Mouse (Mus musculus): ENCODE measurements around the gene Jmy. TPM values are rescaled to one million over a fixed set of nuclear protein-coding genes. Genes with fewer than 3 reads are reported as not detected.

Gene Jmy
- polyA plus RNA-seq, 1 experiment from 2014 or later: 2.9 TPM

- peak; percentile 72 for DNase-seq (ENCODE audit: low spot score)
- under 1% methylated on average over 94 of the region's 94 CpGs for WGBS
- Histone ChIP-seq H3K4me3 (peak overlapping the region; percentile 96), H3K27me3 (ENCODE audit: low read depth, poor library complexity, severe bottlenecking) (no peaks in the 10 kb centered on the region), H3K36me3 (peaks cover 14% of the 10 kb centered on the region), H3K4me1 (peaks cover 33% of the 10 kb centered on the region), H3K27ac (replicated peaks) (peak overlapping the region; percentile 95), H3K9me3 (replicated peaks) (no peaks in the 10 kb centered on the region)
Observed at GRCm38 (mm10) chr13:93498211-93499166, 1.1 kb downstream of the Jmy start.

- Histone ChIP-seq H3K4me3 (peak overlapping the region; percentile 96), H3K27me3 (ENCODE audit: low read depth, poor library complexity, severe bottlenecking) (no peaks in the 10 kb centered on the region), H3K27ac (replicated peaks) (no peak overlapping the region), H3K9me3 (replicated peaks) (no peaks in the 10 kb centered on the region), H3K4me1 (peaks cover 33% of the 10 kb centered on the region), H3K36me3 (peaks cover 17% of the 10 kb centered on the region)
- DNase-seq (ENCODE audit: low spot score): no peak
- 22% methylated on average over 1 of the region's 1 CpGs for WGBS
Observed at GRCm38 (mm10) chr13:93496977-93497376, 2.6 kb downstream of the Jmy start.

- Histone ChIP-seq H3K36me3 (peaks cover 33% of the 10 kb centered on the region), H3K27ac (replicated peaks) (no peak overlapping the region), H3K4me1 (no peaks in the 10 kb centered on the region), H3K4me3 (no peak overlapping the region), H3K9me3 (replicated peaks) (no peaks in the 10 kb centered on the region; the same call in 1 of the 2 replicates), H3K27me3 (ENCODE audit: low read depth, poor library complexity, severe bottlenecking) (no peaks in the 10 kb centered on the region)
- 91% methylated on average over 2 of the region's 2 CpGs for WGBS
- no peak for DNase-seq (ENCODE audit: low spot score)
Observed at GRCm38 (mm10) chr13:93488510-93488909, 11.1 kb downstream of the Jmy start.

GRCm38 (mm10) chr13:93487734-93488133, 11.9 kb downstream of the Jmy start:
- Histone ChIP-seq H3K27ac (replicated peaks) (no peak overlapping the region), H3K36me3 (peaks cover 36% of the 10 kb centered on the region), H3K4me3 (no peak overlapping the region), H3K4me1 (no peaks in the 10 kb centered on the region), H3K9me3 (replicated peaks) (no peaks in the 10 kb centered on the region; the same call in 1 of the 2 replicates), H3K27me3 (ENCODE audit: low read depth, poor library complexity, severe bottlenecking) (no peaks in the 10 kb centered on the region)
- DNase-seq (ENCODE audit: low spot score): no peak
- WGBS: 98% methylated on average over 8 of the region's 8 CpGs

GRCm38 (mm10) chr13:93484276-93484675, 15.3 kb downstream of the Jmy start:
- Histone ChIP-seq H3K4me3 (no peak overlapping the region), H3K27ac (replicated peaks) (no peak overlapping the region), H3K4me1 (no peaks in the 10 kb centered on the region), H3K9me3 (replicated peaks) (no peaks in the 10 kb centered on the region), H3K27me3 (ENCODE audit: low read depth, poor library complexity, severe bottlenecking) (no peaks in the 10 kb centered on the region), H3K36me3 (peaks cover 38% of the 10 kb centered on the region)
- 90% methylated on average over 3 of the region's 3 CpGs for WGBS
- no peak for DNase-seq (ENCODE audit: low spot score)

GRCm38 (mm10) chr13:93481110-93481509, 18.5 kb downstream of the Jmy start:
- 90% methylated on average over 3 of the region's 3 CpGs for WGBS
- Histone ChIP-seq H3K27me3 (ENCODE audit: low read depth, poor library complexity, severe bottlenecking) (no peaks in the 10 kb centered on the region), H3K9me3 (replicated peaks) (no peaks in the 10 kb centered on the region), H3K36me3 (peaks cover 47% of the 10 kb centered on the region), H3K27ac (replicated peaks) (no peak overlapping the region), H3K4me3 (no peak overlapping the region), H3K4me1 (no peaks in the 10 kb centered on the region)
- DNase-seq (ENCODE audit: low spot score): no peak

GRCm38 (mm10) chr13:93478344-93478743, 21.3 kb downstream of the Jmy start:
- Histone ChIP-seq H3K4me3 (no peak overlapping the region), H3K4me1 (no peaks in the 10 kb centered on the region), H3K27ac (replicated peaks) (no peak overlapping the region), H3K9me3 (replicated peaks) (peaks cover 4% of the 10 kb centered on the region; the same call in 1 of the 2 replicates), H3K36me3 (peaks cover 48% of the 10 kb centered on the region), H3K27me3 (ENCODE audit: low read depth, poor library complexity, severe bottlenecking) (no peaks in the 10 kb centered on the region)
- no peak for DNase-seq (ENCODE audit: low spot score)
- WGBS: 95% methylated on average over 3 of the region's 3 CpGs

GRCm38 (mm10) chr13:93468355-93468754, 31.3 kb downstream of the Jmy start:
- no peak for DNase-seq (ENCODE audit: low spot score)
- Histone ChIP-seq H3K4me1 (no peaks in the 10 kb centered on the region), H3K9me3 (replicated peaks) (no peaks in the 10 kb centered on the region), H3K4me3 (no peak overlapping the region), H3K27ac (replicated peaks) (no peak overlapping the region), H3K27me3 (ENCODE audit: low read depth, poor library complexity, severe bottlenecking) (no peaks in the 10 kb centered on the region), H3K36me3 (peaks cover 61% of the 10 kb centered on the region)
- WGBS: 97% methylated on average over 3 of the region's 3 CpGs

- Histone ChIP-seq H3K36me3 (peaks cover 59% of the 10 kb centered on the region), H3K4me1 (no peaks in the 10 kb centered on the region), H3K9me3 (replicated peaks) (no peaks in the 10 kb centered on the region), H3K27ac (replicated peaks) (no peak overlapping the region), H3K4me3 (no peak overlapping the region), H3K27me3 (ENCODE audit: low read depth, poor library complexity, severe bottlenecking) (no peaks in the 10 kb centered on the region)
- no peak for DNase-seq (ENCODE audit: low spot score)
- WGBS: 94% methylated on average over 7 of the region's 7 CpGs
Observed at GRCm38 (mm10) chr13:93459566-93459965, 40.0 kb downstream of the Jmy start.

- no peaks in the 10 kb centered on the region for H3K27me3 ChIP-seq (ENCODE audit: low read depth, poor library complexity, severe bottlenecking)
- no peaks in the 10 kb centered on the region for H3K4me1 ChIP-seq
- WGBS: 93% methylated on average over 4 of the region's 4 CpGs
- no peak overlapping the region for H3K27ac ChIP-seq (replicated peaks)
- DNase-seq (ENCODE audit: low spot score): no peak
- no peaks in the 10 kb centered on the region for H3K9me3 ChIP-seq (replicated peaks)
- peaks cover 57% of the 10 kb centered on the region for H3K36me3 ChIP-seq
- H3K4me3 ChIP-seq: no peak overlapping the region
Observed at GRCm38 (mm10) chr13:93458616-93459015, 41.0 kb downstream of the Jmy start.

- H3K27ac ChIP-seq (replicated peaks): no peak overlapping the region
- H3K9me3 ChIP-seq (replicated peaks): no peaks in the 10 kb centered on the region
- no peak for DNase-seq (ENCODE audit: low spot score)
- no peaks in the 10 kb centered on the region for H3K27me3 ChIP-seq (ENCODE audit: low read depth, poor library complexity, severe bottlenecking)
- no peaks in the 10 kb centered on the region for H3K4me1 ChIP-seq
- WGBS: 95% methylated on average over 6 of the region's 6 CpGs
- H3K36me3 ChIP-seq: peaks cover 48% of the 10 kb centered on the region
- no peak overlapping the region for H3K4me3 ChIP-seq
Observed at GRCm38 (mm10) chr13:93453275-93453674, 46.3 kb downstream of the Jmy start.

GRCm38 (mm10) chr13:93440167-93440566, 59.4 kb downstream of the Jmy start:
- Histone ChIP-seq H3K27me3 (ENCODE audit: low read depth, poor library complexity, severe bottlenecking) (no peaks in the 10 kb centered on the region), H3K9me3 (replicated peaks) (no peaks in the 10 kb centered on the region), H3K36me3 (peaks cover 85% of the 10 kb centered on the region), H3K4me3 (no peak overlapping the region), H3K27ac (replicated peaks) (no peak overlapping the region), H3K4me1 (no peaks in the 10 kb centered on the region)
- DNase-seq (ENCODE audit: low spot score): no peak
- 96% methylated on average over 3 of the region's 3 CpGs for WGBS

- no peaks in the 10 kb centered on the region for H3K27me3 ChIP-seq (ENCODE audit: low read depth, poor library complexity, severe bottlenecking)
- H3K4me1 ChIP-seq: no peaks in the 10 kb centered on the region
- DNase-seq (ENCODE audit: low spot score): no peak
- no peak overlapping the region for H3K4me3 ChIP-seq
- no peaks in the 10 kb centered on the region for H3K9me3 ChIP-seq (replicated peaks)
- WGBS: 97% methylated on average over 1 of the region's 1 CpGs
- peaks cover 21% of the 10 kb centered on the region for H3K36me3 ChIP-seq
- no peak overlapping the region for H3K27ac ChIP-seq (replicated peaks)
Observed at GRCm38 (mm10) chr13:93429205-93429604, 70.4 kb downstream of the Jmy start.
